Mouse (Mus musculus) lung, adult 2 months (tissue): ENCODE results near the gene Rnf182. TPM values are rescaled to one million over a fixed set of nuclear protein-coding genes. Genes with fewer than 3 reads are reported as not detected.

Experiments
- DNase-seq: peaks from one replicate; pipeline ENCODE4 v3.0.0; 2022
- H3K4me1 ChIP-seq: fragments of 200-500 bp; 2 replicates; pipeline ENCODE4 v1.6.1; 2011; ENCODE audit warnings: low read length; ENCODE audit not compliant: control insufficient read depth, insufficient read depth
- H3K4me3 ChIP-seq: fragments of 200-500 bp; replicated peaks from 2 replicates; pipeline ENCODE3; 2011; ENCODE audit warnings: low read depth, mild to moderate bottlenecking, control low read depth, low read length; ENCODE audit errors: extremely low read depth
- CTCF ChIP-seq: fragments of 200-500 bp; IDR thresholded peaks from 2 replicates; pipeline ENCODE4 v1.5.1; 2011; ENCODE audit warnings: mild to moderate bottlenecking, low read length, control low read depth; ENCODE audit not compliant: insufficient read depth
- POLR2A ChIP-seq: fragments of 200-500 bp; IDR thresholded peaks from 2 replicates; pipeline ENCODE4 v1.6.1; 2011; ENCODE audit warnings: low read depth, mild to moderate bottlenecking, control low read depth, low read length, borderline replicate concordance; ENCODE audit errors: extremely low read depth
- WGBS: fragments of 180-500 bp; shearing (Covaris S2); methylation state at CpG from one replicate; pipeline ENCODE4 v1.1.7; 2018; 5-methylcytosine and 5-hydroxymethylcytosine counted together
- polyA plus RNA-seq: library from polyadenylated mRNA; depleted of rRNA; stranded (reverse); fragments of >200 nt; gene quantifications from 2 replicates; pipeline ENCODE4 v1.2.3, GENCODE M21; 2012

Gene Rnf182
- polyA plus RNA-seq, 1 experiment = 0.07 TPM

DNA sequence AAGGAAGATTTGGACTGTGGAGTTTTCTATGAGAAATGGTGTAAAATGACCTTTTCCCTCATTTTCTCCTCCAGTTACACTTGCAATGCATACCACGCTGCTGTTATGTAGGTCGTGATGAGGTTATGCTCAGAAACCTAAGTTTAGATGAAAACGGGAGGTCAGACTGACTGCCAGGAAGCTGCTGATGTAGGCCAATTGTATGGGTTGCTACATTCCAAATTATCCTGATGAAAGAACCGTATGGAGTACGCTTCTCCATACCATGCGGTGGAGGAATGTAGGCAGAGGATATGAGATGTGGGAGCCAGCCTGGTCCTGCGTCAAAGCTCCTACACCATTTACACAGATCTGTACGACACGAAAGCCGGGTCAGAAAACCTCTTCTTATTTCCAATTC lies 72.6 kb downstream of the Rnf182 start:
- no peak for TF ChIP-seq CTCF
- no peak for DNase-seq
- Histone ChIP-seq H3K4me1 (no peaks in the 10 kb centered on the region), H3K4me3 (no peak overlapping the region)
- WGBS = 88% methylated on average over 10 of the region's 10 CpGs

DNA sequence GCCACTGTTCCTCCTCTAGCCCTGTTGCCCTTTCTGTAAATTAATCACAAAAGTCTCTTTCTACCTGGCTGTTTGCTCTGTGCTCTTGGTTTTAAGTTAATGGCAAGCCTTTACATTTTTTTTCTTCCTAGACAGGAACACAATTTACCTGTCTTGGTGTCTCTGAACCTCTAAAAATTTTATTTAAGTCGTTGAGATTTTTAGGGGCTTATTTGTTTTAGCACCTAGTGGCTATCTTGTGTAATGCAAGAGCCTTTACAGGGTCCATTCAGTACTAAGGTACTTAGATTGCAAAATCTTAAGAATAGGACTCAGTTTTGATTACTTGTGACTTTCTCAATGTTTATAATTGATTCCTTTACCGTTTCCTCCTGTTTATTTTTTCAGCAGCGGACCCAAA lies 76.2 kb downstream of the Rnf182 start:
- TF ChIP-seq CTCF (no peak), POLR2A (no peak)
- 30% methylated on average over 3 of the region's 3 CpGs for WGBS
- no peak for DNase-seq
- Histone ChIP-seq H3K4me1 (no peaks in the 10 kb centered on the region), H3K4me3 (no peak overlapping the region)

DNA sequence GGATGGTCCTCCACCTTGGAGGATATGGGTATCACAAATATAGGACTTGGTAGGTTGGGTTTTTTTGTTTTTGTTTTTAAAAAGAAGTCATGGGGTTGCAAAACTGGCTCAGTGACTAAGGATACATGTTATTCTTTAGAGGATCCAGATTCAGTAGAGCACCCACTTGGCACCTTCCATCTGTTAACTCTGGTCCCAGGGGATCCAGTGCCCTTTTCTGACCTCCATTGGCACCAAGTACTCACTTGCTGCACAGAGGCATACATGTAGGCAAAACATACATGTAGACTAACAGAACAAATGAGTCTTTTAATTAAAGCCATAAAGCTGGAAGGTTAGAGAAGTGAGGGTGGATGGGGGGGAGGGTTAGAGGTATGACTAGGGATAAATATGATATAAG lies 80.0 kb downstream of the Rnf182 start:
- H3K4me3 ChIP-seq = no peak overlapping the region
- TF ChIP-seq POLR2A (no peak), CTCF (no peak)
- no peak for DNase-seq
- no peaks in the 10 kb centered on the region for H3K4me1 ChIP-seq

DNA sequence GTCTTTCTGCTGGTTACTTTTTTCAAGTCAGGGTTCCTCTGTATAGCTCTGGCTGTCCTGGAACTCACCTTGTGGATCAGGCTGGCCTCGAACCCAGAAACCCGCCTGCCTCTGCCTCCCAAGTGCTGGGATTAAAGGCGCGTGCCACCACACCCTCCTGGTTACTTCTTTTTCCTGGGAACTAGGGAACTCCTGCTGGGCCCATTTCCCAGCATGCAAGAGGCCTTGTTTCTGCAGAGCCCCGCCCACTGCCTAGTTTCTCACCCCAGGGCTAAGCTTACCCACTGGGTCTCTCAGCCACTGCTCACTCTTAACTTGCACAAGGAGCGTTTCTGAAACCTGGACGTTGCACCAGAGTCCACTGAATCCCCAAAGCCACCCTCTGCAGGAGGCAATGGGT lies 80.5 kb downstream of the Rnf182 start:
- H3K4me1 ChIP-seq = no peaks in the 10 kb centered on the region
- TF ChIP-seq POLR2A (no peak), CTCF (no peak)
- no peak overlapping the region for H3K4me3 ChIP-seq
- DNase-seq = no peak
- 90% methylated on average over 7 of the region's 7 CpGs for WGBS

DNA sequence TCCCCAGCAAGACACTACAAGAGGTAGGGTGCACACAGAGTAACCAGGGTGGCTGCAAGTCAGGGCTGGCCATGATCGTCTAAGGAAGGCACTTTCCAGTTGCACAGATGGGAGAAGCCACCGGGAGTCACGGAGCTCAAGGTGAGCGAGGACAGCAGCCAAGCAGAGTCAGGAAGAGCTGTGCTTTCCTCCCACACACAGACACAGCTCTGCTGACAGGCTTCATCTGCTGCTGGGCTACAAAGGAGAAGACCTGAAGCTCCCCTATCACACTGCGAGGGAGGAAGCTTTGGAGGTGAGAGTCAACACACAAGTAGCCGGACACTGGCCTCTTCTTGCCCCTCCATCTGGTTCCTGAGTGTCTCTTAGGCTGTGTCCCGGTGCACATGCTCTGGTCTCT lies 83.0 kb downstream of the Rnf182 start:
- WGBS = 57% methylated on average over 7 of the region's 7 CpGs
- TF ChIP-seq POLR2A (no peak), CTCF (no peak)
- no peak for DNase-seq
- Histone ChIP-seq H3K4me3 (no peak overlapping the region), H3K4me1 (no peaks in the 10 kb centered on the region)

DNA sequence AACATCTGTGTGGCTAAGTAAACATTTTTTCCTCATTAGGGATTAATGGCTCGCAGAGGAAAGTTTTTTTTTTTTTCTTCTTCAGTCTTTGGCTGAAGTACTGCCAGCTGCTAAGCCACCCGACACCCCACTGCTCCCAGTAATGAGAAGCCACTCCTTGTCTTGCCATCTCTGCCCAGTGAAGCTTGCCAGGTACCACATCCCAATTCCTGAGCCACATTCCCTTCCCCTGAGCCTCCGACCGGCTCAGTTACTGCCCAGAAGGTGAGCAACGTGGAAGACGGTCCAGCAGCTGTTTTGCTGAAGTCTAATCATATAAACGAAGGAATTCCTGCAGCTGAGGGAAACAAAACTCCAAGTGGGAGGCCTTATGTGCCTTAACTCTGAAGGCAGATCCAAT lies 88.0 kb downstream of the Rnf182 start:
- no peak for DNase-seq
- 45% methylated on average over 7 of the region's 7 CpGs for WGBS
- H3K4me1 ChIP-seq = no peaks in the 10 kb centered on the region
- TF ChIP-seq POLR2A = no peak
- no peak for TF ChIP-seq CTCF
- no peak overlapping the region for H3K4me3 ChIP-seq

DNA sequence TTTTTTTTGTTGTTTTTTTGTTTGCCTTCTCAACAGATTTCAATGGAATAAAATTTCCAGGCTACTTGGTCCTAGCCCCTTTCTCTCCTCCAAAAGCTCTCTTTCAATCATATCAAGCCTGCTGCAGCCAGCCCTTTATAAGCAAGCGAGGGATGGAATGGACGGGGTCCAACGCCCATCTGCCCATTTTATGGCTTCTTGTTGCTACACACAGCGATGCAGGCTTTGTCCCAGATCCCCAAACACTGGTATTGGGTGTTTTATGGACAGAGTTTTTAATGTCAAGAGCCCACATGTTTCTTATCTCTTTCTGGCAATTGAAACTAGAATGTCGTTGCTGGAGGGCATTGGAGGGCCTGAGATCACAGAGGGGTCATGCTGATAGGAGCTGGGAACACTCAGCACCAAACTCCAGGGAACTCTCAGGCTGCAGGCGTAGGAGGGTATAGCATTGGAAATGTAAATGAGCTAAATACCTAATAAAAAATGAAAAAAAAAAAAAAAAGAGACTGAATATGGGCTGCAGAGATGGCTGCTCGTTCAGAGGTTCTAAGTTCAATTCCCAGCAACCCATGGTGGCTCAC lies 89.1 kb downstream of the Rnf182 start:
- TF ChIP-seq POLR2A (no peak), CTCF (no peak)
- DNase-seq = no peak

DNA sequence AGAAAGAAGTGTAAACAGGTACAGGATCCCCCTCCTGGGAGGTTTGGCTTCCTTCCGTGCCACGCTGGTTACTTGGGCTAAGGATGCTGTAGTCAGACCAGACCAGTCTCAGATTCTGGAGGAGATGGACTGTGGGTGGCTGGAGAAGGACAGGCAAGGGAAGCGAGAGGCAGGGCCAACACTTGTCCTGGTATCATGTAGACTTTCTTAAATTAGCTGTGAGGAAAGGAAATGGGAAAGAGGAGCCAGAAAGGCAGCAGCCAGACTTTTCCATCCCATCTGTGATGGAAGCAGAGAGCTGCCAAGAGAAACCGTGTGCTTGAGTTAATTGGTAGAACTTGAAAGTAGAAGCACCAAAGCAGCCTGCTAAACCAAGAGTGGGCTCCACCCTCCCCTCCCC lies 90.9 kb downstream of the Rnf182 start:
- no peak for DNase-seq
- Histone ChIP-seq H3K4me1 (no peaks in the 10 kb centered on the region), H3K4me3 (no peak overlapping the region)
- TF ChIP-seq POLR2A = no peak
- TF ChIP-seq CTCF = no peak
- WGBS = 66% methylated on average over 4 of the region's 4 CpGs

More for the DNA sequence above, 89.1 kb downstream of the Rnf182 start:
- H3K4me1 ChIP-seq = no peaks in the 10 kb centered on the region
- WGBS = 66% methylated on average over 7 of the region's 7 CpGs
- H3K4me3 ChIP-seq = no peak overlapping the region

DNA sequence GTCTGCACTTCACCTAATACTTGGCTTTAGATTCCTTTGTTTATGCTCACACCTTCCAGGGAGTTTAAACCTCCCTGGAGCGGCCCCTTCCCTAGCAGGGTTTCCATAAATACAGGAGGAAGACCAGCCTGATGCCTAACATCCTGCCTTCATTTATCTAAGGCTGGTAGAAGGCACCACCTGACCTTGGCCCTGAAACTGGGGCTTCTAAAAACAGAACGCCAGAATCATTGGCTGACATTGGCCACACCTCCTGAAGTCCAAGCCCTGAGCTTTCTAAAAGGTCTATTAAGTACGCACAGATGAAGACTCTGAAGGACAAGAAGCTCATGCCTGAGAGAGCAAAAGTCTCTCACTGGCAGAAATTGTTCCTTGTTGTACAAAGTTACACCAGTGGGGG lies 94.0 kb downstream of the Rnf182 start:
- no peaks in the 10 kb centered on the region for H3K4me1 ChIP-seq
- TF ChIP-seq POLR2A (no peak), CTCF (no peak)
- DNase-seq = no peak
- no peak overlapping the region for H3K4me3 ChIP-seq
- WGBS = 56% methylated on average over 3 of the region's 3 CpGs

DNA sequence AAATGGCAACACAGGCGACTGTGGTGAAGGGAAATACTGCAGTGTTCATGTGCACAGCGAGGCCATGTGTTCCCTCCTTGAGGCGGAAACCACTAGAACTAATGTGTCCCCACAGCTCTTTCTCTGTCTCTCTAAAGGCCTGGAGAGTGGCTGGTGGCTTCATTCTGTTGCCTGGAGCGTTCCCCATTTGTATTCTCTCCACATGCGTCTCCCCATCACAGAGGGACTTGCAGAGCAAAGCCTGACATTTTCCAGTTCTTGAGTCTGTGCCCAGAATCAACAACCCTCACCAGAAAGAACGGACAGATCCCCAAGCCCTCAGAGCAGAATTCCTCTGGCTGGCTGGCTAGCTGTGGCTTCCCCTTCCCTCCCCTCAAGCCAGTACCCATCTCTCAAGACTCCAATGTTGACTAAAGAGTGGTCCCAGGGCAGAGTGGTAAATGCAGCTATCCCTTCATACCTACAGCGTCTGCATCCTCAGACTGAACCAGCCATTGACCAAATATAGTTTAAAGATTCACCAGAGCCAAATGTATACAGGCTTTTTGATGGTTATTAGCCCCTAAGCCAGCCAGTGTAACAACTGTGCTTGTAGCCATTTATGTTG lies 96.3 kb downstream of the Rnf182 start:
- Histone ChIP-seq H3K4me1 (no peaks in the 10 kb centered on the region), H3K4me3 (no peak overlapping the region)
- TF ChIP-seq POLR2A (no peak), CTCF (no peak)
- 82% methylated on average over 7 of the region's 7 CpGs for WGBS
- no peak for DNase-seq

DNA sequence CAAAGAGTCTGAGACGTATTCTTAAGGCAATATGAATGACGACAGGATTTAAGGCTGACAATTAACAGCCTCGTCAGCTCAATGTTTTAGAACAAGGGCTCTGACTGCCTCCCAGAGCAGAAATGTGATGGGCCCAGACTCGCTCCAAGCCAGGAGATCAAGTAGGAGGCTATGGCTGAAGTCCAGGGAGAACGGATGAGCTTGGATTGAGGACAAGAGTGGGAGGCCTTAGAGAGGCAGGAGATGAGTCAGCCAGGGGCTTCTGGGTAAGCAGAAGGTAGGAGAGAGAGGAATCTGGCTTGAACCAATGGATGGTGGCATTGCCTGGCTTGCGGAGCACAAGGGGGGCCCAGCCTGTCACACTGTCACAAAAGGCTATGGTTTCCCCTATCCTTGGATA lies 99.2 kb downstream of the Rnf182 start:
- Histone ChIP-seq H3K4me3 (no peak overlapping the region), H3K4me1 (no peaks in the 10 kb centered on the region)
- no peak for TF ChIP-seq POLR2A
- no peak for TF ChIP-seq CTCF
- no peak for DNase-seq
- WGBS = 81% methylated on average over 6 of the region's 6 CpGs
